Mouse (Mus musculus) ES-Bruce4 (cell line): ENCODE measurements at regions not wholly inside any gene's neighbourhood (a gene's known extent, or its start where the extent isn't known, plus 50 kb on each side); places are given as distances from the start of the nearest gene placed in this dataset.

Source experiments
- H3K27ac ChIP-seq: 2 replicates; pipeline ENCODE4 v1.5.1; 2012; ENCODE audit warnings: low read length, inconsistent platforms; ENCODE audit not compliant: insufficient read depth
- H3K27me3 ChIP-seq: 2 replicates; pipeline ENCODE4 v1.6.1; 2012; ENCODE audit warnings: mild to moderate bottlenecking, low read length, inconsistent platforms; ENCODE audit not compliant: control insufficient read depth, poor library complexity, insufficient read depth, severe bottlenecking
- H3K36me3 ChIP-seq: 2 replicates; pipeline ENCODE4 v1.6.1; 2012; ENCODE audit warnings: inconsistent platforms, mild to moderate bottlenecking, low read length, moderate library complexity; ENCODE audit not compliant: control insufficient read depth, poor library complexity, insufficient read depth, severe bottlenecking
- H3K4me1 ChIP-seq: one replicate; pipeline ENCODE4 v1.8.1; 2011; ENCODE audit warnings: low read length; ENCODE audit not compliant: control insufficient read depth, insufficient read depth
- H3K4me3 ChIP-seq: 2 replicates; pipeline ENCODE4 v1.5.1; 2011; ENCODE audit warnings: low read depth, mild to moderate bottlenecking, low read length
- H3K9ac ChIP-seq: 2 replicates; pipeline ENCODE4 v1.6.1; 2012; ENCODE audit warnings: low read depth, mild to moderate bottlenecking, inconsistent platforms; ENCODE audit not compliant: poor library complexity, severe bottlenecking
- H3K9me3 ChIP-seq: replicated peaks from 2 replicates; pipeline ENCODE4 v1.6.1; 2012; ENCODE audit warnings: mild to moderate bottlenecking, low read length, inconsistent platforms; ENCODE audit not compliant: control insufficient read depth, poor library complexity, insufficient read depth, severe bottlenecking
- CTCF ChIP-seq: IDR thresholded peaks from one replicate; pipeline ENCODE4 v1.8.1; 2011; ENCODE audit warnings: low read depth, low read length
- EP300 ChIP-seq: IDR thresholded peaks from 2 replicates; pipeline ENCODE4 v1.6.1; 2011; ENCODE audit warnings: low read depth, low read length; ENCODE audit not compliant: insufficient read depth
- POLR2A ChIP-seq: IDR thresholded peaks from one replicate; pipeline ENCODE4 v1.8.1; 2011; ENCODE audit warnings: low read length; ENCODE audit not compliant: insufficient read depth

DNA sequence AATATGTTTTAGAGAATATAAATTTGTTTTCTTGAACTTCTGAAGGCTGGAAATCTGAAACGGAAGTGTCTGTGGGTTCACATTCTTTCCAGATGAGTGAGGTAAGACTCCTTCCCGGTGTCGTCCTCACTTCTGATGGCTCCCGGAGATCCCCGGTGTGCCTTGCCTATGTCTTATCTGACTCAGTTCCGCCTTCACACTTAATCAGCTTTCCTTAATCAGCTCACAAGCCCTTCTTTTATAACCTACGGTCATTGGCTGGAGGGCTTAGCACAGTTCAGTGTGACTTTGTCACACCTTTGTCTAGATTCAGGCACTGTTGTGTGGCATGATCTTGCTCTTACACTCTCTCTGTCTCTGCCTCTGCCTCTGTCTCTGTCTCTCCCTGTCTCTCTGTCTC, 269.6 kb downstream of the Cd83 start:
- H3K4me1 ChIP-seq, result no peaks in the 10 kb centered on the region
- no peaks in the 10 kb centered on the region for H3K27me3 ChIP-seq
- no peaks in the 10 kb centered on the region for H3K36me3 ChIP-seq
- H3K9ac ChIP-seq, result no peak overlapping the region
- no peaks in the 10 kb centered on the region for H3K9me3 ChIP-seq
- no peak overlapping the region for H3K4me3 ChIP-seq
- H3K27ac ChIP-seq, result no peak overlapping the region
- TF ChIP-seq POLR2A (no peak), CTCF (no peak), EP300 (no peak)

DNA sequence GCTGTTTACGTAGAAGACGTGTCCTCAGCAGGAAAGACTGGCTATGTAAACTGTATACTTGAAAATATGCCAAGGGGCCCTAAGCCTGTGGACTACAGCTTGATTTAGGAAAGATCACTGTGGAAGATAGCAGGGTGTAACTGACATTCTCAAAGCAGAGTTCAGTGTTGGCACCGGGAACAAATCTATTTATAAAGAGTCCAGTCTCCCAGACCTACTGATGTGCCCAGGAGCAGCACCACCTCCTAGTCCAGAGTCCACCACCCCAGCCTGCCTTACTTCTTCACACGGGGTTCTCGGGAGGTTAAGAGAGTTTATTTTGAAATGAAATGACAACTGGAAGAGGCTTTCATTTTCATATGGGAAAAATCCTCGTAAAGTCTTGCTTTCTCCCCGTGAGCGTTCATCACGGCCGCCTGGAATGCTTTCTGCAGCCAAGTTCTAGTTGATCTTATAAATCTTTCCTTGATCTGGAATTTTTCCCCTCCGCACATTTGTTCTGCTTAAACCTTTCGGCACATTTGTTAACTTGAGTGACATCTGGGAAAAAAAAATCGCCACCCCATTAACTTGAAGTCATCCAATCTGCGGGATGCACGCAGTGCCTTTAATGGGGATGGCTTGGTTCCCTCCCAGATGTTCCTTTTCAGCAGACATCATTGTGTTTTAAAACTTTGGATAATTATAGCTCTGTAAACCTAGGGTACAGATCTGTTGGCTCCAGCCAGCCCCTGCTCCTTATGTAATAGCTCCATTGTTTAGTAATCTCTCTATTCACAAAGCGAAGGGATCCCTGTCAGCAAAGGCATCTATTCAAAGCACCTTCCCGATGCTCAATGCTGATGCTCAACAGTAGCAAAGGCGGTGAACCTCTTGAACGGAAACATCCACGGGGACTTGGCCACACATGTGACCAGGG, 271.3 kb downstream of the Cd83 start:
- Histone ChIP-seq H3K4me3 (no peak overlapping the region), H3K4me1 (no peaks in the 10 kb centered on the region), H3K27me3 (no peaks in the 10 kb centered on the region), H3K9ac (no peak overlapping the region), H3K9me3 (no peaks in the 10 kb centered on the region), H3K36me3 (no peaks in the 10 kb centered on the region), H3K27ac (no peak overlapping the region)
- no peak for TF ChIP-seq POLR2A
- no peak for TF ChIP-seq CTCF
- no peak for TF ChIP-seq EP300

DNA sequence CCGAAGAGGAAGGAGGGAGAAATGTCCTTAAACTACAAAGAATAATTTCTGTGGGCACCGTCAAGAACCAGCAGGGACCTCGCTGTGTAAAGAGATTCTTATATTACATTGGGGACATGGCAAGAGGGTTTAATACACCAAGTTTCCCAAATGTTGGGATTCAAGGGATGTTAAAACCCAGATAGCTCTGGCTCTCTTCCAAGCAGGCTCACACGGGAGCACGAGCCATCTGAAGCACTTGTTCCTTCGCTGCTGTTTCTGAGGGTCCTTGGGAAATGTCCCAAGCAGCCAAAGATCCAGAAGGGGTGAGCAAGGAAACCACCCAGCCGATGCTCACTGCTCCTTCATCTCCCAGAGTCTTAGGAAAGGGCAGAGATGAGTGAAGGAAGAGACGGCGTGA, 272.1 kb downstream of the Cd83 start:
- Histone ChIP-seq H3K9ac (no peak overlapping the region), H3K27me3 (no peaks in the 10 kb centered on the region), H3K4me1 (no peaks in the 10 kb centered on the region), H3K4me3 (no peak overlapping the region), H3K9me3 (no peaks in the 10 kb centered on the region), H3K27ac (no peak overlapping the region), H3K36me3 (no peaks in the 10 kb centered on the region)
- no peak for TF ChIP-seq CTCF
- TF ChIP-seq POLR2A, result no peak
- no peak for TF ChIP-seq EP300

GRCm38 (mm10) chr13:44057542-44057941, 273.0 kb downstream of the Cd83 start:
- no peaks in the 10 kb centered on the region for H3K27me3 ChIP-seq
- H3K9ac ChIP-seq, result no peak overlapping the region
- TF ChIP-seq POLR2A, result no peak
- TF ChIP-seq CTCF, result no peak
- no peak for TF ChIP-seq EP300

GRCm38 (mm10) chr13:44058277-44058676, 273.7 kb downstream of the Cd83 start:
- Histone ChIP-seq H3K9ac (no peak overlapping the region), H3K27me3 (no peaks in the 10 kb centered on the region), H3K36me3 (no peaks in the 10 kb centered on the region), H3K27ac (no peak overlapping the region), H3K4me3 (no peak overlapping the region), H3K9me3 (no peaks in the 10 kb centered on the region), H3K4me1 (peaks cover 3% of the 10 kb centered on the region)
- TF ChIP-seq POLR2A (no peak), CTCF (no peak), EP300 (no peak)

More at GRCm38 (mm10) chr13:44057542-44057941, 273.0 kb downstream of the Cd83 start:
- peaks cover 3% of the 10 kb centered on the region for H3K4me1 ChIP-seq
- no peaks in the 10 kb centered on the region for H3K9me3 ChIP-seq
- no peaks in the 10 kb centered on the region for H3K36me3 ChIP-seq
- H3K4me3 ChIP-seq, result no peak overlapping the region
- H3K27ac ChIP-seq, result no peak overlapping the region

DNA sequence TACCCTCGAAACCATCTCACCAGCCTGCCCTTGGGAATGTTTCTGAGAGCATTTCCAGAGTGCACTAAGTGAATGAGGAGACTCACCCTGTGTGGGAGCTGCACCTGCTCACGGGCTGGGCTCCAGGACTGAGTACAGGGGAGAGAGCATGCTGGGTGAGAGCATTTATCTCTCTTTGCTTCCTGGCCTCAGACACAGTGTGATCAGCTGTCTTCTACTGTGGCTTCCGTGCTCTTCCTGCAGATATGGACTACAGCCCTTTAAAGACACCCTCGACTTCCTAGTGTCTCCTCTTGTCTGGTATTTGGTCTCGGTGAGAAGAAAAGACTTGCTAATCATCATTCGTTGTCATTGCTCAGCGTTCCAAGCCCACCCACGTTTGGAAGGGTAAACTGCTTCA, 274.9 kb downstream of the Cd83 start:
- TF ChIP-seq POLR2A, result no peak
- TF ChIP-seq EP300, result no peak
- no peak for TF ChIP-seq CTCF
- Histone ChIP-seq H3K27ac (no peak overlapping the region), H3K9ac (no peak overlapping the region), H3K36me3 (no peaks in the 10 kb centered on the region), H3K27me3 (no peaks in the 10 kb centered on the region), H3K9me3 (no peaks in the 10 kb centered on the region), H3K4me3 (no peak overlapping the region), H3K4me1 (peaks cover 3% of the 10 kb centered on the region)
